Mouse (Mus musculus): ENCODE results near the gene Ppard. TPM values are rescaled to one million over a fixed set of nuclear protein-coding genes. Genes with fewer than 3 reads are reported as not detected.

The Ppard gene
- total and polyA plus RNA-seq, 2 experiments from 2014 or later, result 1.4 to 23.1 TPM

GRCm38 (mm10) chr17:28298888-28299287, 66.4 kb downstream of the Ppard start:
- no peak overlapping the region for H3K9ac ChIP-seq (replicated peaks; ENCODE audit: low read depth, low read length)
- DNase-seq (ENCODE audit: low spot score) (no peak), ATAC-seq (ENCODE audit: insufficient read depth, low read depth) (no peak)
- H3K27ac ChIP-seq (ENCODE audit: low read depth), result no peak overlapping the region
- no peak for TF ChIP-seq CTCF (IDR thresholded peaks at IDR 0.05; ENCODE audit: low read depth)
- TF ChIP-seq EP300 (IDR thresholded peaks at IDR 0.05; ENCODE audit: low read depth), result no peak
- no peaks in the 10 kb centered on the region for H3K4me1 ChIP-seq (ENCODE audit: control insufficient read depth, insufficient read depth)
- H3K27me3 ChIP-seq (ENCODE audit: control insufficient read depth, insufficient read depth, low read length), result no peaks in the 10 kb centered on the region
- H3K36me3 ChIP-seq (replicated peaks; ENCODE audit: control insufficient read depth, insufficient read depth, low read length), result peaks cover 33% of the 10 kb centered on the region
- H3K4me2 ChIP-seq (ENCODE audit: low read depth, low read length), result no peak overlapping the region
- H3K9me3 ChIP-seq (replicated peaks; ENCODE audit: control insufficient read depth, low read length), result no peaks in the 10 kb centered on the region
- WGBS, result 95% methylated on average over 17 of the region's 17 CpGs
- H3K4me3 ChIP-seq (ENCODE audit: low read depth, low read length), result no peak overlapping the region

- ATAC-seq (ENCODE audit: insufficient read depth, low read depth) (no peak), DNase-seq (ENCODE audit: low spot score) (no peak)
- Histone ChIP-seq H3K4me3 (ENCODE audit: low read depth, low read length) (no peak overlapping the region), H3K27me3 (ENCODE audit: control insufficient read depth, insufficient read depth, low read length) (no peaks in the 10 kb centered on the region), H3K36me3 (replicated peaks; ENCODE audit: control insufficient read depth, insufficient read depth, low read length) (peaks cover 33% of the 10 kb centered on the region), H3K4me1 (ENCODE audit: control insufficient read depth, insufficient read depth) (no peaks in the 10 kb centered on the region), H3K4me2 (ENCODE audit: low read depth, low read length) (no peak overlapping the region), H3K27ac (ENCODE audit: low read depth) (no peak overlapping the region), H3K9me3 (replicated peaks; ENCODE audit: control insufficient read depth, low read length) (no peaks in the 10 kb centered on the region), H3K9ac (replicated peaks; ENCODE audit: low read depth, low read length) (no peak overlapping the region)
- 55% methylated on average over 11 of the region's 11 CpGs for WGBS
- TF ChIP-seq EP300 (IDR thresholded peaks at IDR 0.05; ENCODE audit: low read depth) (no peak), CTCF (IDR thresholded peaks at IDR 0.05; ENCODE audit: low read depth) (no peak)
Measured at GRCm38 (mm10) chr17:28299669-28300320, 67.3 kb downstream of the Ppard start.

GRCm38 (mm10) chr17:28300323-28300722, 67.8 kb downstream of the Ppard start:
- Histone ChIP-seq H3K9ac (replicated peaks; ENCODE audit: low read depth, low read length) (no peak overlapping the region), H3K4me2 (ENCODE audit: low read depth, low read length) (no peak overlapping the region), H3K4me3 (ENCODE audit: low read depth, low read length) (no peak overlapping the region), H3K9me3 (replicated peaks; ENCODE audit: control insufficient read depth, low read length) (no peaks in the 10 kb centered on the region), H3K27me3 (ENCODE audit: control insufficient read depth, insufficient read depth, low read length) (no peaks in the 10 kb centered on the region), H3K36me3 (replicated peaks; ENCODE audit: control insufficient read depth, insufficient read depth, low read length) (peaks cover 33% of the 10 kb centered on the region), H3K4me1 (ENCODE audit: control insufficient read depth, insufficient read depth) (no peaks in the 10 kb centered on the region), H3K27ac (ENCODE audit: low read depth) (no peak overlapping the region)
- WGBS, result 57% methylated on average over 9 of the region's 9 CpGs
- no peak for TF ChIP-seq CTCF (IDR thresholded peaks at IDR 0.05; ENCODE audit: low read depth)
- no peak for TF ChIP-seq EP300 (IDR thresholded peaks at IDR 0.05; ENCODE audit: low read depth)
- no peak for ATAC-seq (ENCODE audit: insufficient read depth, low read depth)
- no peak for DNase-seq (ENCODE audit: low spot score)

- no peak overlapping the region for H3K9ac ChIP-seq (replicated peaks; ENCODE audit: low read depth, low read length)
- no peak for ATAC-seq (ENCODE audit: insufficient read depth, low read depth)
- no peaks in the 10 kb centered on the region for H3K9me3 ChIP-seq (replicated peaks; ENCODE audit: control insufficient read depth, low read length)
- no peaks in the 10 kb centered on the region for H3K27me3 ChIP-seq (ENCODE audit: control insufficient read depth, insufficient read depth, low read length)
- H3K36me3 ChIP-seq (replicated peaks; ENCODE audit: control insufficient read depth, insufficient read depth, low read length), result peaks cover 33% of the 10 kb centered on the region
- TF ChIP-seq EP300 (IDR thresholded peaks at IDR 0.05; ENCODE audit: low read depth), result no peak
- no peak for TF ChIP-seq CTCF (IDR thresholded peaks at IDR 0.05; ENCODE audit: low read depth)
- no peak overlapping the region for H3K27ac ChIP-seq (ENCODE audit: low read depth)
- no peaks in the 10 kb centered on the region for H3K4me1 ChIP-seq (ENCODE audit: control insufficient read depth, insufficient read depth)
- WGBS, result 52% methylated on average over 3 of the region's 3 CpGs
- DNase-seq (ENCODE audit: low spot score), result no peak
- no peak overlapping the region for H3K4me2 ChIP-seq (ENCODE audit: low read depth, low read length)
- H3K4me3 ChIP-seq (ENCODE audit: low read depth, low read length), result no peak overlapping the region
Measured at GRCm38 (mm10) chr17:28300850-28301249, 68.3 kb downstream of the Ppard start.

DNA sequence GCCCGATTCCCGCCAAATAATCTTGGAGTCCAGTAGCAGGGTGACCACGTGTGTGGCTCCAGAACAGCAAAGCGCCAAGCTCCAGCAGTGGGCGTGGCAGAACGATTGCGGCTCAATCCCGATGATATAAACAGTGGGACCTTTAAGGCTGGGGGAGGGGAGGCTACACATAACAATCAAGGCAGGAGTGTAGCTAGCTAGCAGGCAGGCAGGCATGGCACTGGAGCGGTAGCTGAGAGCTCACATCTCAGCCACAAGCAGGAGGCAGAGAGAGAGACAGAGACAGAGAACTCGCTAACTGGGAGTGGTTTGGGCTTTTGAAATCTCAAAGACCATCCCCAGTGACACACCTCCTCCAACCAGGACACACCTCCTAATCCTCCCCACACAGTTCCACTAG, 72.7 kb downstream of the Ppard start:
- no peak for ATAC-seq (ENCODE audit: insufficient read depth, low read depth)

More for the DNA sequence above, 72.7 kb downstream of the Ppard start:
- TF ChIP-seq EP300 (IDR thresholded peaks at IDR 0.05; ENCODE audit: low read depth), result no peak
- TF ChIP-seq CTCF (IDR thresholded peaks at IDR 0.05; ENCODE audit: low read depth), result no peak
- DNase-seq (ENCODE audit: low spot score), result no peak
- Histone ChIP-seq H3K36me3 (replicated peaks; ENCODE audit: control insufficient read depth, insufficient read depth, low read length) (peaks cover 6% of the 10 kb centered on the region), H3K4me3 (ENCODE audit: low read depth, low read length) (no peak overlapping the region), H3K9ac (replicated peaks; ENCODE audit: low read depth, low read length) (no peak overlapping the region), H3K27me3 (ENCODE audit: control insufficient read depth, insufficient read depth, low read length) (no peaks in the 10 kb centered on the region), H3K27ac (ENCODE audit: low read depth) (no peak overlapping the region), H3K4me1 (ENCODE audit: control insufficient read depth, insufficient read depth) (peaks cover 4% of the 10 kb centered on the region; the same call in 1 of the 2 replicates), H3K4me2 (ENCODE audit: low read depth, low read length) (no peak overlapping the region), H3K9me3 (replicated peaks; ENCODE audit: control insufficient read depth, low read length) (no peaks in the 10 kb centered on the region)
- 49% methylated on average over 10 of the region's 10 CpGs for WGBS
